Mouse (Mus musculus) intestine, embryonic 15.5 days (tissue): ENCODE results near the gene Fam129b. TPM values are rescaled to one million over a fixed set of nuclear protein-coding genes. Genes with fewer than 3 reads are reported as not detected.
A peak's percentile ranks its signal among the peaks of the same experiment; 100 is the strongest.

Experiments
- ATAC-seq: fragments of 200-750 bp; cut with Nextera tagmentation; 2 replicates; pipeline ENCODE4 v1.8.0; 2017; ENCODE audit warnings: moderate TSS enrichment, moderate library complexity
- H3K27ac ChIP-seq: fragments of 300-500 bp; sonication (generic); 2 replicates; pipeline ENCODE4 v1.5.1; 2015; ENCODE audit warnings: mild to moderate bottlenecking, inconsistent platforms
- H3K27me3 ChIP-seq: fragments of 300-500 bp; sonication (generic); replicated peaks from 2 replicates; pipeline ENCODE4 v1.6.1; 2015; ENCODE audit warnings: inconsistent platforms
- H3K36me3 ChIP-seq: fragments of 300-500 bp; sonication (generic); 2 replicates; pipeline ENCODE4 v1.6.1; 2015; ENCODE audit warnings: inconsistent platforms
- H3K4me1 ChIP-seq: fragments of 300-500 bp; sonication (generic); replicated peaks from 2 replicates; pipeline ENCODE4 v1.6.1; 2015; ENCODE audit warnings: inconsistent platforms
- H3K4me2 ChIP-seq: fragments of 300-500 bp; sonication (generic); replicated peaks from 2 replicates; pipeline ENCODE4 v1.6.1; 2015; ENCODE audit warnings: mild to moderate bottlenecking, inconsistent platforms
- H3K4me3 ChIP-seq: fragments of 300-500 bp; sonication (generic); replicated peaks from 2 replicates; pipeline ENCODE4 v1.5.1; 2015; ENCODE audit warnings: inconsistent platforms
- H3K9ac ChIP-seq: fragments of 300-500 bp; sonication (generic); 2 replicates; pipeline ENCODE4 v1.6.1; 2015; ENCODE audit warnings: inconsistent platforms
- H3K9me3 ChIP-seq: fragments of 300-500 bp; sonication (generic); 2 replicates; pipeline ENCODE4 v1.6.1; 2016; ENCODE audit warnings: inconsistent platforms
- WGBS: fragments of 180-500 bp; shearing (Covaris S2); methylation state at CpG from one replicate; pipeline ENCODE4 v1.1.7; 2015; 5-methylcytosine and 5-hydroxymethylcytosine counted together
- polyA plus RNA-seq: library from polyadenylated mRNA; unstranded; fragments of >200 nt; fragmentation: Nextera tagmentation; extraction: Ambion mirVana; gene quantifications from 2 replicates; pipeline ENCODE4 v1.2.1, GENCODE M21; 2015

Gene Fam129b
- polyA plus RNA-seq, 1 experiment from 2014 or later, result 40.4 TPM

DNA sequence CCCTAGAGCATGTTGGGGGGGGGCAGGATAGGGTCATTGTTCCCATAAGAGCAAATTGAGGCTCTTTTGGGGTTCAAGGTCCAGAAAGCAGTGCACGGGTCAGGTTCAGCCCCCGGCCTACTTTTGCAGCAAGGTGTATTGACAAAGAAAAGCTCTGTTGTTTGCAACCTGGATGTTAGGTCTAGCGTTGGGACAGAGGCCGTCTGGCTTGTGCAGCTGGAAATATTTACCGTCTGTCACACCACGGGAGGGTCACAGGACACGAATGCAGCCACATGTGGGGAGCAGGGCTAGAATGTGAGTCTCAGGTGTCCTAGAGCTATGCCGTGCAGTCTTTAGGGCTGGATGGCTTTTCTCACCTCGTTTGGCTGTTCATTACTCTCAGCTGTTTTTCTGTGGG, 42.5 kb downstream of the Fam129b start:
- Histone ChIP-seq H3K9me3 (no peaks in the 10 kb centered on the region), H3K27ac (no peak overlapping the region), H3K9ac (no peak overlapping the region), H3K27me3 (no peaks in the 10 kb centered on the region), H3K4me2 (no peak overlapping the region), H3K36me3 (peaks cover 26% of the 10 kb centered on the region), H3K4me1 (peaks cover 10% of the 10 kb centered on the region), H3K4me3 (no peak overlapping the region)
- ATAC-seq, result no peak
- WGBS, result 74% methylated on average over 9 of the region's 9 CpGs

DNA sequence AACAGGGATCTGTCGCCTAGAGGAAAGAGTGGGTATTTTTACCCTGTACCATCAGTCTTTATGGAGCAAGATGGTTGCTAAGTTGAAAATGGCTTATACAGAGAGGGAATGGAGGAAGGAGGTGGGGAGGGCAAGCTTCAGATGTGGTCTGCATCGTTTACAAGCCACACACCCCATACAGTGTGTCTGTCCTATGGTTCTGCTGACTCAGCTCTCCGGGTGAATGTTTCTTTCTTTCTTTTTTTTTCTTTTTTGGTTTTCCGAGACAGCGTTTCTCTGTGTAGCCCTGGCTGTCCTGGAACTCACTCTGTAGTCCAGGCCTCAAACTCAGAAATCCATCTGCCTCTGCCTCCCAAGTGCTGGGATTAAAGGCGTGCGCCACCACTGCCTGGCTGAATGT, 45.3 kb downstream of the Fam129b start:
- H3K9ac ChIP-seq, result no peak overlapping the region
- ATAC-seq, result no peak
- H3K27me3 ChIP-seq, result no peaks in the 10 kb centered on the region
- no peak overlapping the region for H3K27ac ChIP-seq
- no peaks in the 10 kb centered on the region for H3K4me1 ChIP-seq
- no peak overlapping the region for H3K4me2 ChIP-seq
- 78% methylated on average over 7 of the region's 7 CpGs for WGBS
- no peak overlapping the region for H3K4me3 ChIP-seq
- peaks cover 34% of the 10 kb centered on the region for H3K36me3 ChIP-seq
- H3K9me3 ChIP-seq, result no peaks in the 10 kb centered on the region

DNA sequence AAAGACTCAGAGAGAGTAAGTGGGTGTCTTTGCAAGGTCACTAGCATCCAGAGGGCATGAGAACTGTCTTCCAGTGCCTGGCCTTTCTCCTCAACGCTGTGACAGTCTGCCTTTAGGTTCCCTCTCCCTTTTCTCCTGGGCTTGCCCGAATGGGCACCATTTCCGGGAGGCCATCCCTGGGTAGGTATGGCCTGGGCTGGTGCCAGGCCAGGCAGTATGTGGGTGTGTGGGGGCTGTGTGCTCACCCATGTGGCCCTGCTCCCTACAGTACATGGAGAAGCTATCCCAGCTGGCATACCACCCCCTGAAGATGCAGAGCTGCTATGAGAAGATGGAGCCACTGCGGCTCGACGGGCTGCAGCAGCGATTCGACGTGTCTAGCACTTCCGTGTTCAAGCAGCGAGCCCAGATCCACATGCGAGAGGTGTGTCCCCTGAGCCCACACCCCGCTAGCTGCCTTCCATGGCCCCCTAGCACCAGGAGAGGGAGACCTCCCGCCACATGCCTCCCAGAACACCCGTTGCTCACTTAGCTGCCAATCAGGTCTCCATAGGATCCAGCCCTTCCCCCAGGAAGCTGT, 46.0 kb downstream of the Fam129b start:
- no peaks in the 10 kb centered on the region for H3K9me3 ChIP-seq
- no peak overlapping the region for H3K4me2 ChIP-seq
- no peaks in the 10 kb centered on the region for H3K4me1 ChIP-seq
- H3K9ac ChIP-seq, result no peak overlapping the region
- no peak overlapping the region for H3K27ac ChIP-seq
- H3K27me3 ChIP-seq, result no peaks in the 10 kb centered on the region
- H3K4me3 ChIP-seq, result no peak overlapping the region
- peaks cover 33% of the 10 kb centered on the region for H3K36me3 ChIP-seq
- 87% methylated on average over 15 of the region's 15 CpGs for WGBS
- no peak for ATAC-seq

DNA sequence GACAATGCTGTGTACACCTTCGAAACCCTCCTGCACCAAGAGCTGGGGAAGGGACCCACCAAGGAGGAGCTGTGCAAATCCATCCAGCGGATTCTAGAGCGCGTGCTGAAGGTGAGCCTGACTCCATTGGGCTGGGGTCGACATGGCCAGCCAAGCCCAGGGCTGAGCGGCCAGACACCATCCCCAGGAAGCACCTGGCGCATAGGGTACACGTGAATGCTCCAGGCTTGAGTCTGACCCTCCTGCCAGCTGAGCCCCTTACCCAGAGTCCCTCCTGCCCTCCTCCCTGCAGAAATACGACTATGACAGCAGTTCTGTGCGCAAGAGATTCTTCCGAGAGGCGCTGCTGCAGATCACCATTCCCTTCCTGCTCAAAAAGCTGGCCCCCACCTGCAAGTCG, 46.6 kb downstream of the Fam129b start:
- Histone ChIP-seq H3K4me1 (no peaks in the 10 kb centered on the region), H3K4me2 (no peak overlapping the region), H3K9ac (no peak overlapping the region), H3K36me3 (peaks cover 33% of the 10 kb centered on the region), H3K9me3 (no peaks in the 10 kb centered on the region), H3K27me3 (no peaks in the 10 kb centered on the region), H3K4me3 (no peak overlapping the region), H3K27ac (no peak overlapping the region)
- ATAC-seq, result no peak
- WGBS, result 83% methylated on average over 13 of the region's 13 CpGs

DNA sequence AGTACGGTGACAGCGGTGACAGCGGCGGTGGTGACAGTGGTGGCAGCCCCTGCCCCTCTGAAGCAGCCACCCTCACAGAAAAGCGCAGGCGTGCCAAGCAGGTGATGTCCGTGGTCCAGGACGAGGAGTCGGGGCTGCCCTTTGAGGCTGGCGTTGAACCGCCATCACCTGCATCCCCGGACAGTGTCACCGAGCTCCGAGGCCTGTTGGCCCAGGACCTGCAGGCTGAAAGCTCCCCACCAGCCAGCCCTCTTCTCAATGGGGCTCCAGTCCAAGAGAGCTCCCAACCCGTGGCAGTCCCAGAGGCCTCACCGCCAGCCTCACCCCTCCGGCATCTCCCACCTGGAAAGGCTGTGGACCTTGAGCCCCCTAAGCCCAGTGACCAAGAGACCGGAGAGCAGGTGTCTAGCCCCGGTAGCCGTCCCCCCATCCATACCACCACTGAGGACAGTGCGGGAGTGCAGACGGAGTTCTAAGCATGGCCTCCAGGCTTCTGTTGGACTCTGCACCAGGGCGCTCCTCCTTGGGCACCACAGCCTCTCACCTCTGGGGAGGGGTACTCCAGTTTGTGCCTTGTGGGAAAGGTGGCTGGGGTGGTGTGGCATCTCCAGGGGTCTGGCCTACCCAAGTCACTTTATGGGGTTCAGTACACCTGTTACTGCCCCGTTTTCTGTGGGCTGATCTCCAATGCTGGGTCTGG, 47.8 kb downstream of the Fam129b start:
- Histone ChIP-seq H3K4me3 (no peak overlapping the region), H3K27ac (no peak overlapping the region), H3K4me2 (no peak overlapping the region), H3K9ac (no peak overlapping the region), H3K36me3 (peaks cover 33% of the 10 kb centered on the region), H3K27me3 (no peaks in the 10 kb centered on the region), H3K4me1 (no peaks in the 10 kb centered on the region), H3K9me3 (no peaks in the 10 kb centered on the region)
- WGBS, result 91% methylated on average over 24 of the region's 24 CpGs
- ATAC-seq, result no peak

DNA sequence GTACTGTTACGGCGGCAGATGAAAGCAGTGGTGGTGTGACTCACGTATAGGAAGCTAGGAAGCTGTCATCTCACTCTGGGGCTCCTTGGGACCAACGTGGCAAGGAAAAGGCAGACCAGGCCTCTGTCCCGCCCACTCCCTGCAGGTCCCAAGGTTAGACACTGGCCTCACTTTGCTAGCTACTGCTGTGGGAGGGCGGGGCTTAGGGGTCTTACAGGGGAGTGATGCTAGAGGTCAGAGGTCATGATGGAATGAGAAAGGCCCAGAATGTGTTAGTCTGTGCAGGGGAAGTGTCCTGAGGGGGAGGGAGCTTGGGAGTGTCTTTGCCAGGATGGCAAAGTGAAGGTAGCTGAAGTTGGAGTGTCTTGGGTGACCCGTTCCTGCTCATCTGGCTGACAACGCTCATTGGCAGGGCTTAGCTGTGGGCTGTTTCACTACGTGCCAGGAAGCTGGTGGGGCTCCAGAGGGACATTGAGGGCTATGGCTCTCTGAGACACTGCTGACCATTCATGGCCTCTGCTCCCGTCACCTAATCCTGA, 48.5 kb downstream of the Fam129b start:
- no peak overlapping the region for H3K4me3 ChIP-seq
- no peaks in the 10 kb centered on the region for H3K9me3 ChIP-seq
- no peaks in the 10 kb centered on the region for H3K4me1 ChIP-seq
- no peak for ATAC-seq
- WGBS, result 75% methylated on average over 10 of the region's 10 CpGs
- H3K27me3 ChIP-seq, result no peaks in the 10 kb centered on the region
- no peak overlapping the region for H3K4me2 ChIP-seq
- peaks cover 32% of the 10 kb centered on the region for H3K36me3 ChIP-seq
- H3K9ac ChIP-seq, result no peak overlapping the region
- H3K27ac ChIP-seq, result no peak overlapping the region

DNA sequence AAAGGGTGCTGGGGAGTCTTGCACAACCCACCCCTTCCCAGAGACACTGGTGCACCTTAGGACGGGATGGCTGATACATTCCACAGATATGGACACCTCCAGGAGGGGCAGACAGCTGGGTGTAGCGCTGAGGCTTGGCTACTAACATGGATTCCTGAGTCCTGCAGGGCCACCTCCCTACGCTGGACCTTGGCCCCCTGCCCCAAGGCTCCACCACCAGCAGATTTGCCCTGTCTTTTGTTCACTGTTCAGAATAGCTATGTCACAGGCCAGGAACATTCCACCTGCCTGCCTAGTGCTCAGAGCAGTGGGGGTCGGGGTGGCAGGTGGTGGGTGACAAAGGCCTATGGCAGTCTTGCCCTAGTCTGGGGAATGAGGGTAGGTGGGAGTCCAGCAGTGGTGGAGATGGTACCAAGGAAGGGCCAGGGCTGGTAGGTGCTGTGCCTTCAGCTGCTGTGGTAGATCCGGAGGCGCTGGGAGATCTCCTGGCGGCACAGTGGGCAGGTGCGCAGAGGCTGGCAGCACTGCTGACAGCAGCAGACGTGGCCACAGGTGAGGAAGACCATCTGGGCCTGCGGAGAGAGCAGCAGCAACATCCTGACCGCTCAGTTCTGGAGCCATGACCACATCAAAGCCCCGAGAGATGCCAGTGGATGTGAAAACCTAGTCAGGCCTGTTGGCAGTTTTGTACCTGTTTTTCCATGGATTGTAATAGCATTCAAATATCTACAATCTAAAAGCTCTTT, 50.6 kb downstream of the Fam129b start:
- 83% methylated on average over 12 of the region's 12 CpGs for WGBS
- Histone ChIP-seq H3K27ac (no peak overlapping the region), H3K9me3 (no peaks in the 10 kb centered on the region), H3K4me2 (no peak overlapping the region), H3K4me3 (no peak overlapping the region), H3K36me3 (peaks cover 24% of the 10 kb centered on the region), H3K27me3 (no peaks in the 10 kb centered on the region), H3K4me1 (no peaks in the 10 kb centered on the region), H3K9ac (no peak overlapping the region)
- ATAC-seq, result no peak

DNA sequence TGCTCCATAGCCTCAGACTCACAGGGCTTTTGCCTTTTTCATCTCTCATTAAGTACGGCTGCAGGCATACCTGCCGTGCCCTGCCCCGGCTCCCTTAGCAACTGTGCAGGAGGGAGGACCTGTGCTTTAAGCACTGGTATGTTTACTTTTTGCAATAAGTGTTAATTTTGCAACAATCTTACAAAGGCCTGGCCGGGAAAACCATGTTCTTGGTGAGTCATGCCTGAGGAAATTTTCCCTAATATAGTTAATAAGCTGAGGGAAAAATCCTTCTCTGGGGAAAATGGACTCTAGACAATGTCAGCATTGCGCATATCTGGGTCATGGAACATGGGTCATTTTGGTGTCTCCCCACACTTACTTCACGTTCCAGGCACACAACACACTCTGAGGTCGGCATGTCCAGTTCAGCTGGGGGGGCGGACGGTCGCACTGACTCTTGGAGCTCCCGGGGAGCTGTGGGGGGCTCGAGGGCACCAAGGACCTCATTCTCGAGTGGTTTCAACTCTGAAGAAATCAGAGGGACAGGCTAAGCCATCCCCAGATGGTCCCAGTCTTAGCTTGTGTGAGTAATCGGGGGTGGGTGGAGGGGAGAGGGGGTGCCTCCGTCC, 51.8 kb downstream of the Fam129b start:
- 63% methylated on average over 15 of the region's 15 CpGs for WGBS
- Histone ChIP-seq H3K4me1 (no peaks in the 10 kb centered on the region), H3K36me3 (peaks cover 13% of the 10 kb centered on the region), H3K9me3 (no peaks in the 10 kb centered on the region), H3K27ac (no peak overlapping the region), H3K27me3 (no peaks in the 10 kb centered on the region), H3K9ac (no peak overlapping the region), H3K4me2 (no peak overlapping the region), H3K4me3 (no peak overlapping the region)
- ATAC-seq, result peak; percentile 7; the same call in 1 of the 2 replicates

DNA sequence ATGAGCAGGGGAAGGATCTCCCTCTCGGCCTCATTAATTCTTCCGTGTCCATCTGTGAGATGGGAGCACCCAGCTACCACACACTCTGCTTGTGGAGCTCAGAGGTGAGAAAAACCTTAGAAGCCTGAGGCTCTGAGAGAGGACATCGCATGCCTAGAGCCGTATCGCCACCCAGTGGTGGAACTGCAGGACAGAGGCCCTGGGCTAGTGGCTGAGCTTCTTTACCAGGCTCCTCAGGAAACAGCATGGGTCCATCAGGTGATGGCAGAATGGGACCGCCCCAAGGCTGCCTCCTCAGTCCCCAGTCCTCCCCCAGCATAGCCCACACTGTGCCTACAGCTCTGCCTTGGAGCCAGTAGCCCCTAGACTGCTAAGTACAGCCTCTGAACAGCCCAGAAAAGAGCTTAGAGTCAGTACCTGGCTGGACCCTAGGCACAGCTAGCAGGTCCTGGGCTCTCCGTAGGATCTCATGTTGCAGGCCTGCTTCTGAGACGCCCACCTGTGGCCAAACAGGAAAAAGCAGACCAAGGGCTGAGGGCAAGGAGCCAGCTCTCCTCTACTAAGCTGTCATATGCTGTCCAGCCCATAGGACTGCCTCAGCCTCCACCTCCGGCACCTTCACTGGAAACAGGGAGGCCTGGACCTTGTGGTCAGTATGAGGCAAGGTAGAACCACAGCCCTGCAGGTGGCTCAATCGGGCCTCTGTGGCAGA, 52.5 kb downstream of the Fam129b start:
- no peak overlapping the region for H3K4me2 ChIP-seq
- H3K4me1 ChIP-seq, result no peaks in the 10 kb centered on the region
- peaks cover 16% of the 10 kb centered on the region; the same call in 1 of the 2 replicates for H3K36me3 ChIP-seq
- no peaks in the 10 kb centered on the region for H3K9me3 ChIP-seq
- no peak overlapping the region for H3K27ac ChIP-seq
- no peak overlapping the region for H3K4me3 ChIP-seq
- ATAC-seq, result peak; percentile 59
- H3K27me3 ChIP-seq, result no peaks in the 10 kb centered on the region
- 34% methylated on average over 10 of the region's 10 CpGs for WGBS
- no peak overlapping the region for H3K9ac ChIP-seq

DNA sequence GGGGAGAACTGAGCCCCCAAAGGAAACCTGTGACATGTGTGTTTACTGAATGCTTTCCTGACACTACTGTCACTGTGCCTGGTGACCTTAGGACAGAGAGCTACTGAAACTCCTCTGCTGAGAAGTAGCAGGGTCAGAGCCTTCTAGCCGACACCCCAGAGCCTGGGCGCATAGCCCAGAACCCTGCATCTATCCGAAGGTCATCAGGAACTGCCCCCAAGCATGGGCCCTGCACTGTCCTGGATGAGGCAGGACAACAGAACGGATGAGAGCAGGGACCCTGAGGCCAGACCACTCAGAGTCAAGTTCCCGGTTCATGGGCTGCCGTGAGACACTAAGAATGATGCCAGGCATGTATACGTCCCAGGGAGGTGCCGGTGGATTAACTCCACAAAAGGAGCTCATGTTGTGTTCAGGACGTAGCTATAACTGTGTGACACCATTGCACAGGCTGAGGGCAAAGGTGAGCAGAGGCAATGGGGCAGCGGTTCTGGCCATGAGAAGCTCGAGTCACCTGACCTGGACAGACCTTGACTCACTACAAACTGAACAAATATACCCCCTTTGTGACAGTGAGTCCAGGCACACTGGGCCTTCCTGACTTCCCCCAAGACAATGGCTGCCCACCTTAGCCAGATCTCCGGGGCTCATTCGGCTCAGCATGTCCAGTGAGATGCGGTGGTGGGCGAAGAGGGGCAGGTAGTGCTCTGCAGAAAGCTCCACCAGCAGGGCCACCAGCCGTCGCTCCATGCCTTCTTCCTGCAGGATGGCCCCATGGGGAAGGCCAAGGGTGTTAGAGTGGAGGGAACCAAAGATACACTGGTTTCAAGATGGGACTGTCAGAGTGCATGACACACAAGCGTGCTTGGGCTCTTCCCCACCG, 53.3 kb downstream of the Fam129b start:
- Histone ChIP-seq H3K36me3 (peaks cover 13% of the 10 kb centered on the region; the same call in 1 of the 2 replicates), H3K4me1 (no peaks in the 10 kb centered on the region), H3K27me3 (no peaks in the 10 kb centered on the region), H3K9me3 (no peaks in the 10 kb centered on the region), H3K4me3 (no peak overlapping the region), H3K4me2 (no peak overlapping the region), H3K27ac (no peak overlapping the region), H3K9ac (no peak overlapping the region)
- no peak for ATAC-seq
- 85% methylated on average over 19 of the region's 19 CpGs for WGBS

DNA sequence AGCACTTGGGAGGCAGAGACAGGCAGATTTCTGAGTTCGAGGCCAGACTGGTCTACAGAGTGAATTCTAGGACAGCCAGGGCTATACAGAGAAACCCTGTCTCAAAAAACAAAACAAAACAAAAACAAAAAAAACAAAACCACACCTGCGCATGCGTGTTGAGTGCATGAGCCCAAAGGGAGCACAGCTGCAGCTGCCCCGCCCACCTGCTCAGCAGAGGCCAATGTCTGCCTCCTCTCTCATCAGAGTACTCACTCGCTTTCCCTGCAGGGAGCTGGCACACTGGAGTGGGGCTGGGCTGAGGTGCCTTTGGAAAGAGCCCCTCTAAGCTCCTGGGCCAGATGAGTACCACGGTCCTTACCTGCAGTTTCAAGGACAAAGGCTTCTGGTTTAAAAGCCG, 55.8 kb downstream of the Fam129b start:
- no peaks in the 10 kb centered on the region for H3K4me1 ChIP-seq
- H3K9ac ChIP-seq, result no peak overlapping the region
- H3K9me3 ChIP-seq, result no peaks in the 10 kb centered on the region
- H3K4me2 ChIP-seq, result no peak overlapping the region
- WGBS, result 77% methylated on average over 7 of the region's 7 CpGs
- ATAC-seq, result no peak
- H3K36me3 ChIP-seq, result 0 out of 2 replicates have a peak, but pooled peaks cover 5% of the 10 kb centered on the region
- H3K27me3 ChIP-seq, result no peaks in the 10 kb centered on the region
- H3K4me3 ChIP-seq, result no peak overlapping the region
- no peak overlapping the region for H3K27ac ChIP-seq
